Mouse (Mus musculus): ENCODE measurements around the gene Spaca4. TPM values are rescaled to one million over a fixed set of nuclear protein-coding genes. Genes with fewer than 3 reads are reported as not detected.

The Spaca4 gene
- polyA plus RNA-seq, 1 experiment from 2014 or later, result not detected

DNA sequence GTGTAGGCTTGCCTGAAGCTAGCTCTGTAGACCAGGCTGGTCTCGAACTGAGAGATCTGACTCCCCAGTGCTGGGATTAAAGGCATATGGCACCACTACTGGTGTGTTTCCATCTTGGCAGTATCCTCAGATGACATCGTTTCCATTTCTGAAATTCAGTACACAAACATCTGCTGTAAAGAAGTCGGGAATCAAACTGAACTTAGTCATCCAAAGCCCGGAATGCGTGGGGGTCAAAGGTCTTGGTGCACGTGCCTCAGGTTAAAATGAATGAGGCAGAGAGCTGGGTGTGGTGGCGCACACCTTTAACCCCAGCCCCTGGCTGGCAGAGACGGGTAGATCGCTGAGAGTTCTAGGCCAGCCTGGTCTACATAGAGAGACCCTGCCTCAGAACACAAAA lies 24.5 kb upstream of the Spaca4 start:
- WGBS, result 55% methylated on average over 9 of the region's 9 CpGs
- no peak overlapping the region for H3K4me3 ChIP-seq (ENCODE audit: low read length)
- H3K9me3 ChIP-seq (ENCODE audit: low read length), result no peaks in the 10 kb centered on the region; the same call in 1 of the 2 replicates
- peaks cover 10% of the 10 kb centered on the region; the same call in 1 of the 2 replicates for H3K4me1 ChIP-seq (ENCODE audit: insufficient read depth, low read length)
- H3K27me3 ChIP-seq (ENCODE audit: insufficient read depth, low read length), result no peaks in the 10 kb centered on the region
- H3K4me2 ChIP-seq (replicated peaks; ENCODE audit: low read depth, low read length), result no peak overlapping the region
- H3K27ac ChIP-seq (ENCODE audit: low read length), result no peak overlapping the region
- H3K9ac ChIP-seq (replicated peaks; ENCODE audit: low read length), result no peak overlapping the region
- no peaks in the 10 kb centered on the region for H3K36me3 ChIP-seq (ENCODE audit: insufficient read depth, low read length)
- no peak for ATAC-seq (ENCODE audit: low FRiP score, low TSS enrichment)

DNA sequence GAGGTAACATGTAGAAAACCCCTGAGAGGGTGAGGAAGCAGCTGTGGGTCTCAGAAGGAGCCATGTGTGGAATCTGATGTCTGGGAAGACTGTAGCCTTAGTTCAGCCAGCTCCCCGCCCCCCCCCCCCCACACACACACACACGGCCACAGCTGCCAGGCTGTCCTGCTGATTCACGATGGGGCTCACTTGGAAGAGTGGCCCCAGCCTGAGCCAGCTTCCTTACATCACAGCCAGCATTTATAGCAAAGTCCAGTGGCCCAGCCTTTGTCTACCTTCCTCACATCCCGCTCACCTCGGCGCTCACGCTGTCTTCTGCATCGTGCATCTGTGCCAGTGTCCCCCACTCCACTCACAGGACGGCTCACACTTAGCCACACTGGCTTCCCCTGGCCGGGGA lies 23.8 kb upstream of the Spaca4 start:
- no peak overlapping the region for H3K4me3 ChIP-seq (ENCODE audit: low read length)
- no peaks in the 10 kb centered on the region; the same call in 1 of the 2 replicates for H3K9me3 ChIP-seq (ENCODE audit: low read length)
- H3K9ac ChIP-seq (replicated peaks; ENCODE audit: low read length), result 0 out of 2 replicates have a peak overlapping the region, but pooled peaks have one; percentile 37
- H3K27me3 ChIP-seq (ENCODE audit: insufficient read depth, low read length), result no peaks in the 10 kb centered on the region
- WGBS, result 29% methylated on average over 9 of the region's 10 CpGs
- H3K27ac ChIP-seq (ENCODE audit: low read length), result no peak overlapping the region
- ATAC-seq (ENCODE audit: low FRiP score, low TSS enrichment), result peak; percentile 46; the same call in 1 of the 2 replicates
- H3K36me3 ChIP-seq (ENCODE audit: insufficient read depth, low read length), result no peaks in the 10 kb centered on the region
- no peak overlapping the region for H3K4me2 ChIP-seq (replicated peaks; ENCODE audit: low read depth, low read length)
- H3K4me1 ChIP-seq (ENCODE audit: insufficient read depth, low read length), result peaks cover 10% of the 10 kb centered on the region; the same call in 1 of the 2 replicates

DNA sequence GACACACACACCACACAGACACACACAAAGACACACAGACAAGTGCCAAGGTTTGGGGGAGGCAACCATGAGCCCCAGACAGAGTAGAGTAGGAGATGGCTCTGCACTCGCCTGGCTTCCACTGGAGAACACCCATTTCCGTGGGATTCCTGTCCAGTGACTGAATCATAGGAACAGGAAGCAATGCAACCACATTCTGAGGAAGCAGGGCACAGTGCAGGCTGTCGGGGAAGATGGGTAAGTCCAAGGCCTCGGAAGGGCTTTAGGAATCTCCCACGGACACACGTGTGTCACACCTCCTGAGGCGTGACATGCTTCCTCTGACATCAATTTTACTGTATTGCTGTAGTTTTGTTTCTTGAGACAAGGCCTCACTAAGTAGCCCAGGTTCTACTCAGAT lies 22.5 kb upstream of the Spaca4 start:
- peaks cover 10% of the 10 kb centered on the region; the same call in 1 of the 2 replicates for H3K4me1 ChIP-seq (ENCODE audit: insufficient read depth, low read length)
- H3K9me3 ChIP-seq (ENCODE audit: low read length), result no peaks in the 10 kb centered on the region; the same call in 1 of the 2 replicates
- H3K9ac ChIP-seq (replicated peaks; ENCODE audit: low read length), result no peak overlapping the region
- 52% methylated on average over 7 of the region's 7 CpGs for WGBS
- H3K4me2 ChIP-seq (replicated peaks; ENCODE audit: low read depth, low read length), result no peak overlapping the region
- no peak overlapping the region for H3K4me3 ChIP-seq (ENCODE audit: low read length)
- no peak overlapping the region for H3K27ac ChIP-seq (ENCODE audit: low read length)
- no peak for ATAC-seq (ENCODE audit: low FRiP score, low TSS enrichment)
- no peaks in the 10 kb centered on the region for H3K36me3 ChIP-seq (ENCODE audit: insufficient read depth, low read length)
- H3K27me3 ChIP-seq (ENCODE audit: insufficient read depth, low read length), result no peaks in the 10 kb centered on the region

DNA sequence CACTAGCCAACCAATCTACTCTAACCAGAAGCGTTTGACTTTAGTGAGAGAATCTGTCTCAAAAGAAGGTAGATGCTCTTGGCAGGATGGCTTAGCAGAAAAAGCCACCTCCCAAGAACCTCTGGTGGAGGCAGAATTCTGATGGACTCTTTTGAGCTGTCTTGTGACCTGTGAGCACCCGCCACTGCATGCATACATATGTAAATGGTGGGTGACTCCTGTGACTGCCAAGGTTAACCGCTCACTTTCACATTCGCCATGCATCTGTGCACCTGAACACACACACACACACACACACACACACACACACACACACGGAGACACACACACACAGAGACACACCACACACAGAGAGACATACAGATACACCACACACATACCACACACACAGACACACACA lies 21.8 kb upstream of the Spaca4 start:
- no peak overlapping the region for H3K4me2 ChIP-seq (replicated peaks; ENCODE audit: low read depth, low read length)
- no peaks in the 10 kb centered on the region for H3K36me3 ChIP-seq (ENCODE audit: insufficient read depth, low read length)
- peaks cover 10% of the 10 kb centered on the region; the same call in 1 of the 2 replicates for H3K4me1 ChIP-seq (ENCODE audit: insufficient read depth, low read length)
- no peaks in the 10 kb centered on the region; the same call in 1 of the 2 replicates for H3K9me3 ChIP-seq (ENCODE audit: low read length)
- ATAC-seq (ENCODE audit: low FRiP score, low TSS enrichment), result no peak
- no peaks in the 10 kb centered on the region for H3K27me3 ChIP-seq (ENCODE audit: insufficient read depth, low read length)
- no peak overlapping the region for H3K27ac ChIP-seq (ENCODE audit: low read length)
- no peak overlapping the region for H3K4me3 ChIP-seq (ENCODE audit: low read length)
- no peak overlapping the region for H3K9ac ChIP-seq (replicated peaks; ENCODE audit: low read length)
- 89% methylated on average over 5 of the region's 5 CpGs for WGBS

DNA sequence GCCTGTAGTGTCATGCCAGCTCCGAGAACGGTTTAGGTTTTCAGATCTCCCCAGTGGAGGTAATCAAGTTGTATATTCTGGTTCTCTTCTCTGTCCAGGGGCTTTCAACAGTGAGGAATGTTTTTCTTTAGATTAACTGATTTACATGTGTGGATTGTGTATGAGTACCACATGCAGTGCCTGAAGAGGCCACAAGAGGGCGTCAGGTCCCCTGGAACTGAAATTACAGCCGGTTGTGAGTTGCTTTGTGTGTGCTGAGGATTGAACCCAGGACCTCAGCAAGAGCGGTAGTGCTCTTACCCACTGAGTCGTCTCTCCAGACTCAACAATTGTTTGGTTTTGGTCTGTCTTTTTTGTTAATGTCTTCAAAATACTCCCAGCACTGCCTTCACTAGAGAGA lies 20.9 kb upstream of the Spaca4 start:
- H3K4me1 ChIP-seq (ENCODE audit: insufficient read depth, low read length), result peaks cover 17% of the 10 kb centered on the region; the same call in 1 of the 2 replicates
- no peak for ATAC-seq (ENCODE audit: low FRiP score, low TSS enrichment)
- WGBS, result 64% methylated on average over 6 of the region's 6 CpGs

DNA sequence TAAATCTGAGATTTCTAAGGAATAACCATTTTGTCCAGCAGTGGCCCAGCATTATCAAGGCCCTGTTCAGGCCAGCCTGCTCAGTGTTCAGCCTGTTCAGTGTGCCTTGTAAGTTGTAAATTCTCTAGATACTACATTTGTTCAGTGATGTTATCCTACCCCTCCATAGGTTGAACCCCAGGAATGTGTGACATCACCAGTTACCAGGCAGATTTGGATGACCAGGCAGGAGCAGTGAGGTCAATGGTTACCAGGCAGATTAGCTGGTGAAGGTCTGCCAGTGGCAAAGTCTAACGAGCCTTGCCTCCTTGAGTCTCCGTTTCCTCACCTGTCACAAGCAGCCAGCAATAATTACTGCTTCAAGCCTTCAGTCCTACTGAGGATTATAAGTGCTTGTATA lies 18.8 kb upstream of the Spaca4 start:
- WGBS, result 25% methylated on average over 2 of the region's 2 CpGs
- Histone ChIP-seq H3K27ac (ENCODE audit: low read length) (no peak overlapping the region), H3K9ac (replicated peaks; ENCODE audit: low read length) (no peak overlapping the region), H3K36me3 (ENCODE audit: insufficient read depth, low read length) (no peaks in the 10 kb centered on the region), H3K9me3 (ENCODE audit: low read length) (no peaks in the 10 kb centered on the region; the same call in 1 of the 2 replicates), H3K4me2 (replicated peaks; ENCODE audit: low read depth, low read length) (no peak overlapping the region), H3K4me1 (ENCODE audit: insufficient read depth, low read length) (peaks cover 11% of the 10 kb centered on the region; the same call in 1 of the 2 replicates), H3K27me3 (ENCODE audit: insufficient read depth, low read length) (no peaks in the 10 kb centered on the region), H3K4me3 (ENCODE audit: low read length) (no peak overlapping the region)
- no peak for ATAC-seq (ENCODE audit: low FRiP score, low TSS enrichment)

More for the DNA sequence above, 20.9 kb upstream of the Spaca4 start:
- H3K4me3 ChIP-seq (ENCODE audit: low read length), result no peak overlapping the region
- H3K36me3 ChIP-seq (ENCODE audit: insufficient read depth, low read length), result no peaks in the 10 kb centered on the region
- no peak overlapping the region for H3K27ac ChIP-seq (ENCODE audit: low read length)
- H3K4me2 ChIP-seq (replicated peaks; ENCODE audit: low read depth, low read length), result no peak overlapping the region
- H3K9ac ChIP-seq (replicated peaks; ENCODE audit: low read length), result no peak overlapping the region
- no peaks in the 10 kb centered on the region; the same call in 1 of the 2 replicates for H3K9me3 ChIP-seq (ENCODE audit: low read length)
- no peaks in the 10 kb centered on the region for H3K27me3 ChIP-seq (ENCODE audit: insufficient read depth, low read length)

DNA sequence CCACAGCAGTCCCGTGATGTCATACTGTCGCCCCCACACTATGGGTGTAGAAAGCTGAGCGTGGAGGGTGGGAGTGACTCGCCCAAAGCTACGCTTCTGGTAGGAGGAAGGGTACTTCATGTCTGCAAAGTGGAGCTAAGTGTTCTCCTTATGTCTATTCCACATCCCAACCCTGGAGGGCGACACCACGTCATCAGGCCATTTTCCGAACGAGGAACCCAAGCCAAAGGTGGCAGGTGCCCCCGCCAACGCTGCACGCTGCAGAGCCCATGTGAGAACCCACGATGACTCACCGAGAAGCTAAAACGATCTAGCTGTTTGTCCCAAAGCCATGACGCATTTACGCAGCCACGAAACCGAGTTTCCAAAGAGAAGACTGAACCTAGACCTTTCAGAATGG lies 16.7 kb upstream of the Spaca4 start:
- no peak overlapping the region for H3K27ac ChIP-seq (ENCODE audit: low read length)
- WGBS, result 42% methylated on average over 19 of the region's 19 CpGs
- peak overlapping the region; percentile 56 for H3K9ac ChIP-seq (replicated peaks; ENCODE audit: low read length)
- no peaks in the 10 kb centered on the region for H3K27me3 ChIP-seq (ENCODE audit: insufficient read depth, low read length)
- peak overlapping the region; percentile 38 for H3K4me3 ChIP-seq (ENCODE audit: low read length)
- 0 out of 2 replicates have a peak, but pooled peaks cover 8% of the 10 kb centered on the region for H3K4me1 ChIP-seq (ENCODE audit: insufficient read depth, low read length)
- no peak for ATAC-seq (ENCODE audit: low FRiP score, low TSS enrichment)
- peak overlapping the region; percentile 53 for H3K4me2 ChIP-seq (replicated peaks; ENCODE audit: low read depth, low read length)
- H3K36me3 ChIP-seq (ENCODE audit: insufficient read depth, low read length), result no peaks in the 10 kb centered on the region
- H3K9me3 ChIP-seq (ENCODE audit: low read length), result no peaks in the 10 kb centered on the region; the same call in 1 of the 2 replicates

DNA sequence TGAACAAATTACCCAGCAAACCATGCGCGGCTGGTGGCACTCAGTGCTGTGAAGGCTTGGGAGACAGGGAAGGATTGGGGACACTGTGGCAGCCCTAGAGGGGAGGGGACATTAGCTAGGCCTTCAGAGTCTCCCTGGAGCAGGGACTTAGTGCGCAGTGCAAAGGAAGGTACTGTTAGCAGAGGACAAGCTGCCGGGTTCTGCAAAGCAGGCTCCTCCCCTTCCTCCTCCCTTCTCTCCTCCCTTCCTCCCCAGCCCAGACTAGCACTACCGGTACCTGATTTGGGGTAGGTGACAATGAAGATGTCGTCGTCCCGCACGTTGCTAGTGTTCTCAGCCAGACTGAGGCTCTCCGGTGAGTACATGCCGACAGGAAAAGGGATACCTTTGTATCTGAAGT lies 16.2 kb upstream of the Spaca4 start:
- WGBS, result 36% methylated on average over 11 of the region's 11 CpGs

DNA sequence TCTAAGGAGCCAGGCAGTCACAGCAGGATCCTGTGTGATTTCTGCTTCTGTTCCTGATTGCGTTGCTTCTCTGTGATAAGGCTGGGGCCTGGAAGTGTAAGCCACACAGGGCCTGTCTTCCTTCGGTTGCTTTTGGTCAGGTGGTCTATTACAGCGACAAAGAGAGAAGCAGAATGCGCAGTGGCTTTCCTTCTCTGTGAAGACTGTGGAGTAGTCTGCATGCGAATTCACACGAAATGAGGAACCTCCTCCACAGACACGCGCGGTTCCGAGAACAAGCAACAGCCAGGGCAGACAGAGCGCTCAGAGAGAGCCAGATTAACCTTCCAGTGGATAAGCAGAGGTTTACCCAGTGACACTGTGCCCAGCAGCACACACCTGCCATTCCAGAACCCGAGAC lies 15.7 kb upstream of the Spaca4 start:
- Histone ChIP-seq H3K4me2 (replicated peaks; ENCODE audit: low read depth, low read length) (no peak overlapping the region), H3K4me1 (ENCODE audit: insufficient read depth, low read length) (0 out of 2 replicates have a peak, but pooled peaks cover 8% of the 10 kb centered on the region), H3K4me3 (ENCODE audit: low read length) (no peak overlapping the region), H3K9ac (replicated peaks; ENCODE audit: low read length) (peak overlapping the region; percentile 56; the same call in 1 of the 2 replicates), H3K36me3 (ENCODE audit: insufficient read depth, low read length) (no peaks in the 10 kb centered on the region), H3K9me3 (ENCODE audit: low read length) (no peaks in the 10 kb centered on the region), H3K27me3 (ENCODE audit: insufficient read depth, low read length) (no peaks in the 10 kb centered on the region), H3K27ac (ENCODE audit: low read length) (no peak overlapping the region)
- no peak for ATAC-seq (ENCODE audit: low FRiP score, low TSS enrichment)
- WGBS, result 87% methylated on average over 12 of the region's 12 CpGs

More for the DNA sequence above, 16.2 kb upstream of the Spaca4 start:
- Histone ChIP-seq H3K9ac (replicated peaks; ENCODE audit: low read length) (peak overlapping the region; percentile 56), H3K27ac (ENCODE audit: low read length) (no peak overlapping the region), H3K27me3 (ENCODE audit: insufficient read depth, low read length) (no peaks in the 10 kb centered on the region), H3K36me3 (ENCODE audit: insufficient read depth, low read length) (no peaks in the 10 kb centered on the region), H3K4me3 (ENCODE audit: low read length) (peak overlapping the region; percentile 38), H3K4me1 (ENCODE audit: insufficient read depth, low read length) (0 out of 2 replicates have a peak, but pooled peaks cover 8% of the 10 kb centered on the region), H3K4me2 (replicated peaks; ENCODE audit: low read depth, low read length) (peak overlapping the region; percentile 53), H3K9me3 (ENCODE audit: low read length) (no peaks in the 10 kb centered on the region; the same call in 1 of the 2 replicates)
- peak; percentile 21 for ATAC-seq (ENCODE audit: low FRiP score, low TSS enrichment)

DNA sequence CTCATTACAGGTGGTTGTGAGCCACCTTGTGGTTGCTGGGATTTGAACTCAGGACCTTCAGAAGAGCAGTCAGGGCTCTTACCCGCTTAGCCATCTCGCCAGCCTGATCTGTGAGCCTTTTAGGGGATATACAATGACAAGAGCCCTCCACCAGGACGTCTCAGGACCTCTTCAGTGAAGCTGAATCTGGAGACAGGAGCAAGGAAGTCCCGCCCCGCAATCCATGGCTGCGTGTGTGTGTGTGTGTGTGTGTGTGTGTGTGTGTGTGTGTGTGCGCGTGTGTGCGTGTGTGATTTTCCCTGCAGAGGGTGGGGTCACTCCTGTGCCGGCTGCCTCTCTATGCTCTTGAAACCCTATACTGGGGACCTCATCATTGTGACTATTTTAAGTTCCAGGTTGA lies 14.2 kb upstream of the Spaca4 start:
- 62% methylated on average over 10 of the region's 10 CpGs for WGBS
- ATAC-seq (ENCODE audit: low FRiP score, low TSS enrichment), result no peak
- Histone ChIP-seq H3K27ac (ENCODE audit: low read length) (no peak overlapping the region), H3K27me3 (ENCODE audit: insufficient read depth, low read length) (no peaks in the 10 kb centered on the region), H3K4me2 (replicated peaks; ENCODE audit: low read depth, low read length) (no peak overlapping the region), H3K9me3 (ENCODE audit: low read length) (no peaks in the 10 kb centered on the region), H3K4me1 (ENCODE audit: insufficient read depth, low read length) (0 out of 2 replicates have a peak, but pooled peaks cover 8% of the 10 kb centered on the region), H3K9ac (replicated peaks; ENCODE audit: low read length) (no peak overlapping the region), H3K36me3 (ENCODE audit: insufficient read depth, low read length) (no peaks in the 10 kb centered on the region), H3K4me3 (ENCODE audit: low read length) (no peak overlapping the region)
